Mouse (Mus musculus) limb, embryonic 14.5 days (tissue): ENCODE results near the gene Batf2. TPM values are rescaled to one million over a fixed set of nuclear protein-coding genes. Genes with fewer than 3 reads are reported as not detected.
A peak's percentile ranks its signal among the peaks of the same experiment; 100 is the strongest.
"Not testable (repeated sequence)": the region's sequence is repeated elsewhere in the genome, so short reads cannot be mapped to it uniquely, and the experiment has no call there.

Source experiments
- ATAC-seq: fragments of 200-750 bp; cut with Nextera tagmentation; 2 replicates; pipeline ENCODE4 v1.8.0; 2017; ENCODE audit warnings: low read depth, moderate number of reproducible peaks, moderate TSS enrichment; ENCODE audit not compliant: low FRiP score
- DNase-seq: peaks from one replicate; pipeline ENCODE4 v3.0.0-alpha.2; 2015; ENCODE audit warnings: low spot score
- H3K27ac ChIP-seq: fragments of 300-500 bp; sonication (generic); replicated peaks from 2 replicates; pipeline ENCODE4 v1.5.1; 2014; ENCODE audit warnings: low read depth, mild to moderate bottlenecking, low read length, moderate library complexity, mixed read lengths
- H3K27me3 ChIP-seq: fragments of 300-500 bp; sonication (generic); 2 replicates; pipeline ENCODE4 v1.6.1; 2014; ENCODE audit warnings: low read length, mixed read lengths; ENCODE audit not compliant: control insufficient read depth, insufficient read depth
- H3K36me3 ChIP-seq: fragments of 300-500 bp; sonication (generic); 2 replicates; pipeline ENCODE4 v1.6.1; 2014; ENCODE audit warnings: mild to moderate bottlenecking, low read length, moderate library complexity, mixed read lengths; ENCODE audit not compliant: control insufficient read depth, insufficient read depth
- H3K4me1 ChIP-seq: fragments of 300-500 bp; sonication (generic); 2 replicates; pipeline ENCODE4 v1.6.1; 2014; ENCODE audit warnings: antibody characterized with exemption, low read length, mixed read lengths; ENCODE audit not compliant: control insufficient read depth, insufficient read depth
- H3K4me2 ChIP-seq: fragments of 300-500 bp; sonication (generic); replicated peaks from 2 replicates; pipeline ENCODE4 v1.6.1; 2014; ENCODE audit warnings: low read depth, mild to moderate bottlenecking, low read length, moderate library complexity; ENCODE audit not compliant: severe bottlenecking
- H3K4me3 ChIP-seq: fragments of 300-500 bp; sonication (generic); replicated peaks from 2 replicates; pipeline ENCODE4 v1.5.1; 2014; ENCODE audit warnings: low read length
- H3K9ac ChIP-seq: fragments of 300-500 bp; sonication (generic); 2 replicates; pipeline ENCODE4 v1.6.1; 2014; ENCODE audit warnings: mild to moderate bottlenecking, low read depth, low read length, moderate library complexity; ENCODE audit not compliant: severe bottlenecking
- H3K9me3 ChIP-seq: fragments of 300-500 bp; sonication (generic); 2 replicates; pipeline ENCODE4 v1.6.1; 2016; ENCODE audit warnings: low read length; ENCODE audit not compliant: control insufficient read depth
- POLR2A ChIP-seq: fragments of 200-500 bp; IDR thresholded peaks from 2 replicates; pipeline ENCODE4 v1.8.0; 2012; ENCODE audit warnings: inconsistent platforms, mild to moderate bottlenecking, moderate library complexity, borderline replicate concordance; ENCODE audit not compliant: insufficient read depth, insufficient read length; ENCODE audit errors: extremely low read depth
- WGBS: fragments of 180-500 bp; shearing (Covaris S2); extraction: QIAGEN DNeasy Blood & Tissue Kit; methylation state at CpG from one replicate; pipeline ENCODE4 v1.1.7; 2014; 5-methylcytosine and 5-hydroxymethylcytosine counted together
- polyA plus RNA-seq, 2 experiments: library from polyadenylated mRNA; depleted of rRNA in 1 of 2; stranded (reverse) in 1 of 2; unstranded in 1 of 2; fragments of >200 nt; fragmentation: Nextera tagmentation in 1 of 2; extraction: Ambion mirVana in 1 of 2; gene quantifications; 2 replicates each; pipeline versions ENCODE4 v1.2.1 to v1.2.3; 2012 to 2014

Batf2 gene
- polyA plus RNA-seq, 2 experiments = 0.10 TPM; not detected in 1

DNA sequence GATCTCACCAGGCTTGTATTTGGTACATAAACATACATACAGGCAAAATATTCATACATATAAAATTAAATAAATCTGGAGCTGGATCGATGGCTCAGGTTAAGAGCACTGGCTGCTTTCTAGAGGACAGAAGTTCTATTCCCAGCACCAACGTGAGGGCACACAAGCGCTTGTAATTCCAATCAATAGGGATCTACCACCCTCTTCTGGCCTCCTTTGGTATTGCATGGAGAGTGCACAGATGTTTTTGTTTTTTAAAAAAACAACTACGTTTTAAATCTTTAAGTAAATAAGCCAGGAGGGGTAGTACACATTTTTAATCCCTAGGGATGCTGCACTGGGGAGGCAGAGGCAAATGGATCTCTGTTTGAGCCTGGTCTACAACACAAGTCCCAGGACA lies 14.5 kb upstream of the Batf2 start:
- Histone ChIP-seq H3K9me3 (no peaks in the 10 kb centered on the region), H3K36me3 (peaks cover 6% of the 10 kb centered on the region; the same call in 1 of the 2 replicates), H3K27ac (no peak overlapping the region), H3K4me2 (no peak overlapping the region), H3K27me3 (no peaks in the 10 kb centered on the region), H3K4me1 (peaks cover 3% of the 10 kb centered on the region; the same call in 1 of the 2 replicates), H3K9ac (no peak overlapping the region), H3K4me3 (no peak overlapping the region)
- 22% methylated on average over 4 of the region's 4 CpGs for WGBS
- no peak for TF ChIP-seq POLR2A
- no peak for ATAC-seq
- DNase-seq = peak; percentile 52

DNA sequence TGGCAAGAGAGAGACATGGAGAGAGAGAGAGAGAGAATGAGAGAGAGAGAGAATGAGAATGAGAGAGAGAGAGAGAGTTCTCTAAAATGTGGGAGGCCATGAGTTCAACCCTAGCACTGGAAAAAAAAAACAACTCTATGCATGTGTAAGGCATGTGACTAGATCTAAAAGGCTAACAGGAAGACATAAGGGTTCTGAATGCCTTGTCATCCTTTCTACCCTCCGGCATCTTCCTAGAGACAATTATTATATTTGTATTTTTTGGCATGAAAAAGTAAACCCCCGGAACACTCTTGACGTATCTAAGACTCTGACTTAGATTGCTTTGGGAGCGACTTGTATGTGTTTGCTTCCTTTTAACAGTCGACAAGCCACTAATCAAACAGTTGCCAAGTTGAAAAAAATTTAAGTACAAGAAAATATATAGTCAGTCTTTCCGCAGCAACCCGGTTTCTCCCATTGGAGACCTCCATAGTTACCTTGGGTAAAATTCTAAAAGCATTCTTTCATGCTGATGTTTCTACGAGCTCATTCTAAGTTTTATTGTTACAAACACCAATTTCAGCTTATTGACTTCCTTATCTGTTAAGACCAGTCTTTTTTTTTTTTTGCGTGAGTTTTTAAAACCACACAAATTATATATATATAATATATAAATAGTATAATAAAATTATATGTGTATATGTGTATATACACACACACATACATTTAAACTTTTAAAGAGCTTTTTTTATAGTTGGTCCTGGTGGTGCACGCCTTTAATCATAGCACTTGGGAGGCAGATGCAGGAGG lies 13.8 kb upstream of the Batf2 start:
- no peaks in the 10 kb centered on the region for H3K9me3 ChIP-seq
- peaks cover 3% of the 10 kb centered on the region; the same call in 1 of the 2 replicates for H3K4me1 ChIP-seq
- H3K4me3 ChIP-seq = peak overlapping the region; percentile 55
- ATAC-seq (no peak), DNase-seq (no peak)
- H3K27ac ChIP-seq = peak overlapping the region; percentile 87; the same call in 1 of the 2 replicates
- H3K9ac ChIP-seq = peak overlapping the region; percentile 67
- 66% methylated on average over 10 of the region's 10 CpGs for WGBS
- TF ChIP-seq POLR2A = no peak
- H3K4me2 ChIP-seq = peak overlapping the region; percentile 52
- no peaks in the 10 kb centered on the region for H3K27me3 ChIP-seq
- peaks cover 6% of the 10 kb centered on the region; the same call in 1 of the 2 replicates for H3K36me3 ChIP-seq

DNA sequence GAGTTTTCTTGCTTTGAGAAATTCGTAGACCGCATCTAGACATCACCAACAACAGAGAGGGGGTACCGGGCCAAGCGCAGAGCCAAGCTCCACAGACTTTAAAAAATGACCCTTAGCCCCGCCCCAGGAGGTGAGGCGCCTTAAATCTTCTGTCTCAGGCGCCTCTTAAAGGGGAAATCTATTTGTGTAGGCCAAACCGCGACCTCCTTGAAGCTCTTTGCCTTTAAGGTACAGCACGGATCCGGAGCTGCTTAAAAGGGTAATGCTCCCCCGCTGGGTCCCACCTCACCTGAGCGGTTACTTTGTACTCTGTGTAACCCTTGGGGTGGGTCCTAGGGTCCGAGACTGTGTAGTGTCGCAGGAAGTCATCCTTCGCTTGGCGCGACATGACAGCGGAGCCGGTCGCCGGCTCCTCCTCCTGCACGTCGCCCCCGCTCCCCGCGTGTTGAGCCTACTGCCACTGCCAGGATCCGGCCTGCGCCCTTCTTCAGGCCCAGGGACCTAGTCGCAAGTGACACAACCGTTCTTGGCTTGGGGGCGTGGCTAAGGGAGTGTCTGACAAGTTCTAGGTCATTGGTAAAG lies 12.9 kb upstream of the Batf2 start, which contains the start of gene Snx15:
Gene Snx15 (minus strand): TSS at position 545 of the 582 bp plus-strand sequence.
- peak within 1 kb of the TSS; percentile 67 for H3K9ac ChIP-seq
- peaks cover 6% of the 10 kb centered on the region; the same call in 1 of the 2 replicates for H3K36me3 ChIP-seq
- ATAC-seq (peak; percentile 92), DNase-seq (peak; percentile 94)
- under 1% methylated on average over 32 of the region's 32 CpGs for WGBS
- TF ChIP-seq POLR2A = 0 out of 2 replicates have a peak, but pooled peaks have one; percentile 45
- no peaks in the 10 kb centered on the region for H3K27me3 ChIP-seq
- H3K4me2 ChIP-seq = peak within 1 kb of the TSS; percentile 52
- peak within 1 kb of the TSS; percentile 55 for H3K4me3 ChIP-seq
- H3K4me1 ChIP-seq = peaks cover 3% of the 10 kb centered on the region; the same call in 1 of the 2 replicates
- no peaks in the 10 kb centered on the region for H3K9me3 ChIP-seq
- peak within 1 kb of the TSS; percentile 87 for H3K27ac ChIP-seq

DNA sequence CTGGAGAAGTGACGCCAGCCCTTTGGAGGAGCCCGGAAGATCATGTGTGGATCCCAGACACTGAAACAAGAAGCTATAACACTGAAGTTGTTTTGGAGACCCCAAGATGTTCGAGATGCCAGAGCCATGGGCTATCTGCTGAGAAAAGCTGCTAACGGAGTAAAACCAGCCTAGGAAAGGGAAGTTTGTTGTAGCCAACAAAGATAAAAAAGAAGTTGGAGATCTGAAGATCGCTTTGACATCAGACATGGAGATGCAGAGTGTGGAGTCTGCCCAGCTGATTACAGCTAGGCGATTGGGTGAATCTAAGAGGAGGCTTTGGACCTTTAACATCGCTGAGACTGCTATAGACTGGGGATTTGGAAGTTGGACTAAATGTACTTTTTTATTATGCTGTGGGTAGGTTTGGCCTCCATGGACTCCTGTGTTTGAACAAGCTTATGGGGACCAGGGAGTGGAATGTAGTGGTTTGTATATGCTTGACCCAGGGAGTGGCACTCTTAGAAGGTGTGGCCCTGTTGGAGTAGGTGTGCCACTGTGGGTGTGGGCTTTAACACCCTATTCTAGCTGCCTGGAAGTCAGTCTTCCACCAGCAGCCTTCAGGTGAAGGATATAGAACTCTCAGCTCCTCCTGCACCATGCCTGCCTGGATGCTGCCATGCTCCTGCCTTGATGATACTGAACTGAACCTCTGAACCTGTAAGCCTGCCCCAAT lies 10.2 kb upstream of the Batf2 start:
- ATAC-seq, H3K4me1 ChIP-seq, H3K27me3 ChIP-seq, H3K4me3 ChIP-seq, H3K27ac ChIP-seq, DNase-seq, H3K9ac ChIP-seq, H3K9me3 ChIP-seq, H3K4me2 ChIP-seq: not testable (repeated sequence)
- WGBS = 79% methylated on average over 7 of the region's 7 CpGs
- H3K36me3 ChIP-seq = peaks cover 13% of the 10 kb centered on the region

DNA sequence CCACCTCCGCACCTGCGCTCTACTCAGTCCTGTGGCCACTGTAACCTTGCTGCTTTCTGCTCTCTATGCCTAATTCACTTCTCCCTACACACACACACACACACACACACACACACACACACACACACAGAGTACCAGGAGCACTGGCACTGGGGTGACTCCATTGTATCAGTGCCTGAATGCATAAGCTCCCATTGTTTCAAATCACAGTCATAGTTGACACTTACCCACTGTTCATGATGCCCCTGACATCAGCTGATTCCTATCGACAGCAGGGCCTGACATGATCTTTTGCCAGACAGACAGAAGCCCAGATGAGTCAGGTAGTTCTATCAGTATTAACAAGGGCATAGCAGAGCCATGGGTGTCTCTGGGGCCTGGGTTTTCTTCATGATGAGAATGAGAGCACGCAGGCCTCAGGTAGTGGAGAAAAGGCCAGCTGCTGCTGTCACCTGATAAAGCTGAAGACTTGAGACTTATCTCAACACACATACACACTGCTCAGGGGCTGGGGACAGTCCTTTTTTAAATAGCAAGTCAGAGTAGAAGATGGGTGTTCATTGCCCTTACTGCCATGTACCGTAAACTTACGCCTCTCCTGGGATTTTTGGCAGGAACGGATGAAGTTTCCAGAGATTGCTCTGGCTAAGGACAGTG lies 8.5 kb upstream of the Batf2 start:
- Histone ChIP-seq H3K27ac (no peak overlapping the region), H3K36me3 (peaks cover 19% of the 10 kb centered on the region), H3K9me3 (no peaks in the 10 kb centered on the region), H3K4me2 (no peak overlapping the region), H3K9ac (no peak overlapping the region), H3K4me3 (no peak overlapping the region), H3K27me3 (no peaks in the 10 kb centered on the region), H3K4me1 (peaks cover 3% of the 10 kb centered on the region; the same call in 1 of the 2 replicates)
- no peak for DNase-seq
- no peak for ATAC-seq
- 80% methylated on average over 7 of the region's 7 CpGs for WGBS
- no peak for TF ChIP-seq POLR2A

DNA sequence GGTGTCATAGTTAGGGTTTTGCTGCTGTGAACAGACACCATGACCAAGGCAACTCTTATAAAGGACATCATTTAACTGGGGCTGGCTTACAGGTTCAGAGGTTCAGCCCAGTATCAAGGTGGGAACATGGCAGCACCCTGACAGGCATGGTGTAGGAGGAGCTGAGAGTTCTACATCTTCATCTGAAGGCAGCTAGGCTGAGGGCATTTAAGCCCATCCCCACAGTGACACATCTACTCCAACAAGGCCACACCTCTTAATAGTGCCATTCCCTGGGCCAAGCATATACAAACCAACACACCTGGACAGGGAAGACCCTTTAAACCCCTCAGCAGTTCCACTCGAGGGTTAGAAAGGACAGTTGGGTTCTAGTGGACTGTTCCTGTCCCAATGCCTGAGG lies 7.6 kb upstream of the Batf2 start:
- peaks cover 19% of the 10 kb centered on the region for H3K36me3 ChIP-seq
- not testable (repeated sequence) for H3K4me1 ChIP-seq, H3K9me3 ChIP-seq, H3K4me3 ChIP-seq, H3K27me3 ChIP-seq, DNase-seq, H3K4me2 ChIP-seq, H3K9ac ChIP-seq, H3K27ac ChIP-seq, ATAC-seq
- 50% methylated on average over 1 of the region's 1 CpGs for WGBS
